Mouse (Mus musculus): ENCODE results near the gene Itgb4. TPM values are rescaled to one million over a fixed set of nuclear protein-coding genes. Genes with fewer than 3 reads are reported as not detected.
A peak's percentile ranks its signal among the peaks of the same experiment; 100 is the strongest.
"Not testable (repeated sequence)": the region's sequence is repeated elsewhere in the genome, so short reads cannot be mapped to it uniquely, and the experiment has no call there.

The Itgb4 gene
- polyA plus RNA-seq, 1 experiment from 2014 or later = 1.3 TPM

DNA sequence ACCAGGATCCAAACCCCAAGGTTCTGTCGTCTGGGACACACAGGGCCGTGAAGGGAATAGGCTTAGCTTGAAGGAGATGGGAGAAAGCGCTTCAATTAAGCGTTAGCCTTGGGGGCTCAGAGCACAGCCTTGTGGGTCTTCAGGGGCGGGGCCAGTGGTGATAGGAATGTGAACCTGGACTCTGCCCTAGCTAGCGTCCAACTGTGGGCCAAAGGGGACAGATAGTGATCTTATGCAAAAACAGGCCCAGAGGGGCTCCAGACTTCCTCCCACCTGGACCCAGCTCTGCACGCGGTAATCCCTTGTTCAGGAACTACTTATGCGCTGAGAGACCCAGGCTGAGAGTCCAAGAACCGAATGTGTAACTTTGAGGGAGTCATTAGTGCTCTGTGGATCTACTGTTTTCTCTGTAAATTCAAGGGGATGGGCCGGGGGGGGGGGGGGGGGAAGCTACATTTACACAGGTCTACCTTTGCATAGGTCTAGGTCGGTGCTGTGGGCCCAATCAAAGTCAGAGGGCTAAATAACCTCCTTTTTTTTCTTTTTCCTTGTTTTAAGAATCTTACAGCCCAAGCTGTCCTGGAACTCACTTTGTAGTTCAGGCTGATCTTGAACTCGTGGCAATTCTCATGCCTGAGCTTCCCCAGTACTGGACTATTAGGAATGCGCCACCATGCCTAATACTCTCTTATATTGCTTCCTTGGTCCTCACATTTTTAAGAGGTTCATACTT, 37.2 kb downstream of the Itgb4 start:
- Histone ChIP-seq H3K9me3 (no peaks in the 10 kb centered on the region), H3K27me3 (0 out of 2 replicates have a peak, but pooled peaks cover 7% of the 10 kb centered on the region), H3K4me3 (peak overlapping the region; percentile 51), H3K36me3 (no peaks in the 10 kb centered on the region), H3K27ac (replicated peaks) (peak overlapping the region; percentile 54; the same call in 1 of the 2 replicates), H3K9ac (replicated peaks) (peak overlapping the region; percentile 68; the same call in 1 of the 2 replicates), H3K4me1 (peaks cover 23% of the 10 kb centered on the region), H3K4me2 (replicated peaks) (peak overlapping the region; percentile 73)
- 18% methylated on average over 14 of the region's 14 CpGs for WGBS
- ATAC-seq (ENCODE audit: low FRiP score, low read depth) = no peak; the same call in 1 of the 2 replicates

DNA sequence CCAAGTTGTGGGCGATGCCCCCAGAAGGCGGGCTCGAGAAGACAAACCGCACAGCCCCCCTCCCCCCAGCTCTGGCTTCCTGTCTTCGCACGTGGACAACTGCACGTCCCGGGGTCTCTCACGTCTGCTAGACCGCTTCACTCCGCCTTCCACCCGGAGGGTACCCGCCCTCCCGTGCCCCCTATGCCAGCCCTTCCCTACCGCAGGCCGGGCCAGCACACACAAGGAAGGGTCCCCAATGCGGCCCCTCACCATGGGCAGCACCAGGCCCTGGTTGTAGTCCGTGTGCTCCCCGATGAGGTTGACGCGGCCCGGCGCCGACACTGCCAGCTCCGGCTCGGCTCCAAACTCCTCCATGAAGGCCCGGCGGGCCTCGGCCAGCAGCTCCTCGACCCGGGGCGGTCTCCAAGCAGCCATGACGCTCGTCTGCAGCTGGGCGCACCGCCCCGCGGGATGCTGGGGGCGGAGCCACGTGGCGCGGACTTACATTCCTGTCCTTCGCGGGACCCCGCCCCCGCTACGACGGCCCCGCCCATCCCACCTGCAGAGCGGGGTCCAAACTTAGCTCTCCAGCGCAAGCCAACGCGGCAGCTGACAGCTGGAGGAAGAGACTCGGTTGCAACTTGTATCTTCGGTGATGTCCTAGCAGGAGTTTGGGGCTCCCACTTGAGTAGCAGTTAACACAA, 37.9 kb downstream of the Itgb4 start, which contains the start of gene Galk1:
TSS of gene Galk1 (minus strand) at position 458 of the 686 bp plus-strand sequence.
- Histone ChIP-seq H3K4me3 (peak within 1 kb of the TSS; percentile 51), H3K36me3 (no peaks in the 10 kb centered on the region), H3K27ac (replicated peaks) (peak within 1 kb of the TSS; percentile 54), H3K4me2 (replicated peaks) (peak within 1 kb of the TSS; percentile 73), H3K9me3 (no peaks in the 10 kb centered on the region), H3K4me1 (peaks cover 23% of the 10 kb centered on the region), H3K27me3 (0 out of 2 replicates have a peak, but pooled peaks cover 7% of the 10 kb centered on the region), H3K9ac (replicated peaks) (peak within 1 kb of the TSS; percentile 68)
- WGBS = under 1% methylated on average over 54 of the region's 55 CpGs
- peak; percentile 80 for ATAC-seq (ENCODE audit: low FRiP score, low read depth)

DNA sequence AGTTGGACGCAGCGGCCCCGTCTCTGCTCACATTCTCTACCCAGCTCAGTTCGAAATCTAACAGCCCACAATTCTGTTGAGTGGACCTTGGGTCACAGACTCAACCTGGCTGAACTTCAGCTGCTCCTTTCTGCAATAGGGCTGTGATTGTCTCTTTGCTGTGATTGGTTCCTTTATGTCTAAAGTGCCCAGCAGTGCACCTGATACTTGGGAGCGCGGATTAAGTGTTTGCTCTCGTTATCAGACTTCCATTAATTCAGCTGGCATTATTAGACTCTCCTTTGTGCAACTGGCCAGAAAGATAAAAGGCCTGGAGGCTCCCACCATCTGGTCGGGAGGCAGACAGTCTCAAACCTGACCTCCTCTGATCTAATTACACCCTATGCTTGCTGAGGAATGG, 40.3 kb downstream of the Itgb4 start:
- WGBS = 59% methylated on average over 8 of the region's 8 CpGs
- peaks cover 23% of the 10 kb centered on the region for H3K4me1 ChIP-seq
- H3K36me3 ChIP-seq = no peaks in the 10 kb centered on the region
- ATAC-seq (ENCODE audit: low FRiP score, low read depth) = no peak
- H3K4me2 ChIP-seq (replicated peaks) = no peak overlapping the region
- 0 out of 2 replicates have a peak, but pooled peaks cover 7% of the 10 kb centered on the region for H3K27me3 ChIP-seq
- no peak overlapping the region for H3K27ac ChIP-seq (replicated peaks)
- no peak overlapping the region for H3K9ac ChIP-seq (replicated peaks)
- no peak overlapping the region for H3K4me3 ChIP-seq
- H3K9me3 ChIP-seq = no peaks in the 10 kb centered on the region

DNA sequence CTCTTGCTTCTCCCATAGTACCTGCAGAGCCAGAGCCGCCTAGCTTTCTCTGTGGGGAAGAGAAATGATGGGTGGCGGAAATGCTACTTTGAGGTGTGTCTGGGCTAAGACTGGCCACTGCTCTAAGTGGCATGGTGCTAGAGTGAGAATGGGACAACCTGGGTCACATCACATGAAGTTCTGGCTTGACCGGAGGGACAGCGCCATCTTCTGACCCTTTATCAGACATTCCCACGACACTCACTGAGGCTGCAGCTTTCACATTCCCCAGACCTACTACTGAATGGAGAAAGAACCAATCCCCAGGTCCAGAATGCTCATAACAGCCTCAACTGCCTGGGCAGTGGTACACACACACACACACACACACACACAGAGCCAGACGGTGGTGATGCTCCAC, 43.6 kb downstream of the Itgb4 start:
- H3K9me3 ChIP-seq = no peaks in the 10 kb centered on the region
- no peak overlapping the region for H3K27ac ChIP-seq (replicated peaks)
- H3K36me3 ChIP-seq = 0 out of 2 replicates have a peak, but pooled peaks cover 10% of the 10 kb centered on the region
- no peak overlapping the region for H3K4me3 ChIP-seq
- no peak for ATAC-seq (ENCODE audit: low FRiP score, low read depth)
- no peak overlapping the region for H3K4me2 ChIP-seq (replicated peaks)
- 32% methylated on average over 6 of the region's 6 CpGs for WGBS
- 0 out of 2 replicates have a peak, but pooled peaks cover 5% of the 10 kb centered on the region for H3K27me3 ChIP-seq
- peaks cover 18% of the 10 kb centered on the region for H3K4me1 ChIP-seq
- no peak overlapping the region for H3K9ac ChIP-seq (replicated peaks)

DNA sequence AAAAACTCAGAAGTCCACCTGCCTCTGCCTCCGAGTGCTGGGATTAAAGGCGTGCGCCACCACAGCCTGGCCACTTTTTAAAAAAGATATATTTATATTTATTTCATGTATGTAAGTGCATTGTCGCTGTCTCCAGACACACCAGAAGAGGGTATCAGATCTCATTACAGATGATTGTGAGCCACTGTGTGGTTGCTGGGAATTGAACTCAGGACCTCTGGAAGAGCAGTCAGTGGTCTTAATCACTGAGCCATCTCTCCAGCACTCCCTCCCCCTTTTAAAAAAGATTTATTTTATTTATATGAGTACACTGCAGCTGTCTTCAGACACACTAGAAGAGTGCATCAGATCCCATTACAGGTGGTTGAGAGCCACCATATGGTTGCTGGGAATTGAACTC, 44.4 kb downstream of the Itgb4 start:
- not testable (repeated sequence) for H3K9ac ChIP-seq (replicated peaks); H3K4me3 ChIP-seq; H3K27ac ChIP-seq (replicated peaks); H3K4me2 ChIP-seq (replicated peaks); ATAC-seq (ENCODE audit: low FRiP score, low read depth); H3K9me3 ChIP-seq; H3K27me3 ChIP-seq
- H3K4me1 ChIP-seq = peaks cover 16% of the 10 kb centered on the region
- 94% methylated on average over 4 of the region's 4 CpGs for WGBS
- 0 out of 2 replicates have a peak, but pooled peaks cover 10% of the 10 kb centered on the region for H3K36me3 ChIP-seq

DNA sequence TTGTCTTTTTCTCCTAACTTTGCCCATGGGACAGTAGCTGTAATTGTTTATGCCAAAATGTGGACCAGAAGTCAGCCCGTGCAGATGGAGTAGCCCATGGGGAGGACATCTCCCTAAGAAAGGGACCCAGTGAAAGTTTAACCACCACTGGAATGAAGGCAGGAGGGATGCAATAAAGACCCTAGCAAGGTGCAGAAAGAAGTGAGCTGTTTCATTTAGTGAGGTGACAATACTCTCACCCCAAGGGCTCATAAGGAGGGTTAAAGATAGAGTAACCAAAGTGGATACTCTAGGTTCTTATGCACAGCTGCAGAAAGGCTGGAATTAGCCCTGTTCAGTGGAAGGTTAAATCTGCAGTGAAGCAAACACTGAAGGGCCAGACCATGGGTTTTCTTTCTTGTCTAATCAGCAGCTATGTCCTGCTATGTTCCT, 44.9 kb downstream of the Itgb4 start:
- H3K9ac ChIP-seq (replicated peaks) = no peak overlapping the region
- no peak overlapping the region for H3K27ac ChIP-seq (replicated peaks)
- WGBS = 68% methylated on average over 1 of the region's 1 CpGs
- ATAC-seq (ENCODE audit: low FRiP score, low read depth) = no peak
- 0 out of 2 replicates have a peak, but pooled peaks cover 10% of the 10 kb centered on the region for H3K36me3 ChIP-seq
- no peaks in the 10 kb centered on the region for H3K9me3 ChIP-seq
- no peak overlapping the region for H3K4me3 ChIP-seq
- H3K27me3 ChIP-seq = no peaks in the 10 kb centered on the region
- H3K4me1 ChIP-seq = peaks cover 16% of the 10 kb centered on the region
- no peak overlapping the region for H3K4me2 ChIP-seq (replicated peaks)

DNA sequence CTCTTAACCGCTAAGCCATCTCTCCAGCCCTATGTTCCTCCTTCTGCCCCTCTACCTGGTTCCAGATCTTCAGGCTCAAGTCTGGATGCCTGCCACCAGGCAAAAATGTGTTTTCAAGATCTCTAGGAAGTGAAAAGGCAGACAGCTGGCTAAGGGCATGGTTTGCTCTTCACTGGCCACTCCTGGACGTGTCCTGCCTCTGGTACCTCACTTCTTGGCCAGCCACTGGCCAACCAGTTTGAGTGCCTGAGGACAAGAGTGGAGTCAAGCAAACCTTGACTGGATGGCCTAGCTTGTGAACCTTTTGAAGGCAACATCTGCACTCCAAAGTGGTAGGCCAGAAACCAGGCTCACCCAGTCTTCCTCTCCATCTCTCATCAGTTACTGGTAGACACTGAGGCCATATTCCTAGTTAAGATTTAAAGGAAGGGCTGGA, 45.5 kb downstream of the Itgb4 start:
- no peak overlapping the region for H3K9ac ChIP-seq (replicated peaks)
- no peaks in the 10 kb centered on the region for H3K9me3 ChIP-seq
- peaks cover 12% of the 10 kb centered on the region for H3K4me1 ChIP-seq
- H3K36me3 ChIP-seq = 0 out of 2 replicates have a peak, but pooled peaks cover 10% of the 10 kb centered on the region
- H3K27ac ChIP-seq (replicated peaks) = no peak overlapping the region
- H3K27me3 ChIP-seq = no peaks in the 10 kb centered on the region
- no peak overlapping the region for H3K4me2 ChIP-seq (replicated peaks)
- WGBS = 82% methylated on average over 2 of the region's 2 CpGs
- H3K4me3 ChIP-seq = no peak overlapping the region
- ATAC-seq (ENCODE audit: low FRiP score, low read depth) = no peak

DNA sequence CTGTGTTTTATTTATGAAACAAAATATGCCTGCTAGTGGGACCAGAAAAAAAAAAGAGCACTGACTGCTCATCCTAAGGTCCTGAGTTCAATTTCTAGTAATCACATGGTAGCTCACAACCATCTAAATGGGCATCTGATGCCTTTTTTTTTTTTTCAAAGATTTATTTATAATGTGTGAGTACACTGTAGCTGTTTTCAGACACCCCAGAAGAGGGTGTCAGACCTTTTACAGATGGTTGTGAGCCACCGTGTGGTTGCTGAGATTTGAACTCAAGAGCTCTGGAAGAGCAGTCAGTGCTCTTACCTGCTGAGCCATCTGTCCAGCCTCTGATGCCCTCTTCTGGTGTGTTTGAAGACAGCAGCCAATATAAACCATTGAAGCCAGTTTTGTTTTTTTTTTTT, 46.0 kb downstream of the Itgb4 start:
- peaks cover 12% of the 10 kb centered on the region for H3K4me1 ChIP-seq
- H3K36me3 ChIP-seq = 0 out of 2 replicates have a peak, but pooled peaks cover 10% of the 10 kb centered on the region
- H3K27ac ChIP-seq (replicated peaks) = no peak overlapping the region
- H3K4me2 ChIP-seq (replicated peaks) = no peak overlapping the region
- H3K27me3 ChIP-seq = no peaks in the 10 kb centered on the region
- ATAC-seq (ENCODE audit: low FRiP score, low read depth) = no peak
- 51% methylated on average over 1 of the region's 1 CpGs for WGBS
- H3K9ac ChIP-seq (replicated peaks) = no peak overlapping the region
- no peak overlapping the region for H3K4me3 ChIP-seq
- no peaks in the 10 kb centered on the region for H3K9me3 ChIP-seq

DNA sequence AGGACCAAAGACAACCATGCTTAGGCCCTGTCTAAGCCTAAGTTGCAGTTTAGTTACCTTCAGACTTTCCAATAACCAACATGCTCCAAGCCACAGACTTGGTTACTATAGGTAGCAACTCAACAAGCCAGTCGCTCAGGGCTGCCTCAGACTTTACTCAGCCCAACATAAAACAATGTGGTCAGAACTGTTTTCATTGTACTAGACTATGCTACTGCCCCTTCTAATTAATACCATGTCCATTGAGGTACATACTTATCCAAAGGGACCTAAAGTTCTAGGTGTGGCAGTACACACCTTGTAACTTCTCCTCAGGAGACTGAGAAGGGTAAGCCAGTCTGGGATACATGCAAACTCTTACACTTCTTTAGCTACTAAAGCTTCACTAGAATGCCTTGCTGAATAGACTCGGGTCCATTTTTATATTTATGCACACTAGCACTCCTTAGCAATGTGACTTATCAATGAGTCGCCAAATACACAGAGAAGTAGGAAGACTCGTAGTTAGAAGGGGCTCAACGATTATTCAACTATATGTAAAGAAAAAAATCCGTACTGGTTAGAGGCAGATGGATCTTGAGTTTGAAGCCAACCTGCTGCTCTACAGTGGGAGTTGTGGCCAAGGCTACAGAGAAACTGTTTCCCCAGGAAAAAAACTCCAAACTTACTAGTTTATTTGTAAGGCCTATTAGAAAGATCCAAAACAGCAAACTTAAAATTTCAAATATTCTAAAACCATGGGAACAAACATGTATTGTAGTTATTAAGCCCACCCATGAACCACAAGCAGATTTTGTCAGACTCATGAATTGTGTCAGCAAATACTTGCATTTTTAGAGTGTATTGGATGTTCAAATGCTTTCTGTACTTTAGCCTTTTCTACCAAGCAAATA, 47.1 kb downstream of the Itgb4 start:
- no peak overlapping the region for H3K9ac ChIP-seq (replicated peaks)

DNA sequence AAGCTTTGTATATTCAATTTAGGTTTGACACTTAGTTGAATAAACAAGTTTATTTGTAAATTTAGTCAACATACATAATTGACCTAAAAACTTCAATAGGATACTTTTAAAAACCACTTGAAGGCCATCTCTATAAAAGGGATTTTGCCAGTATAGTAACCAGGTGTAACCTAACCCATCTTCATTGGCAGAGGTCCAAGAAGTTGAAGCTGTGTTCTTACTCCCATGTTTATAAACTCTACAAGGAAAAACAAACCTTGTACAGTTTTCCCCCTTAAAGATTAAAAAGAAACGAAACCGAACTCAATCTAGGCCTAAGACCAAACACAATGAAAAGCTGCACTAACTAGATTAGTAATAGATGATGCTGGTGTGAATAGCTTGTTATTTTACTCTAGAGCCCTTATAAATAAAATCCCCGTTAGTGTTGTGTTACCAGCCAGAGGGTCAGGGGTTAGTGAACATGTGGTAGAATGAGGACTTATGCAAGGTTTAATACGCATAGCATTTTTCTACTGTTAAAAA, 47.8 kb downstream of the Itgb4 start:
- Histone ChIP-seq H3K27me3 (no peaks in the 10 kb centered on the region), H3K4me1 (peaks cover 12% of the 10 kb centered on the region), H3K9ac (replicated peaks) (peak overlapping the region; percentile 35; the same call in 1 of the 2 replicates), H3K4me2 (replicated peaks) (peak overlapping the region; percentile 59), H3K9me3 (no peaks in the 10 kb centered on the region), H3K36me3 (0 out of 2 replicates have a peak, but pooled peaks cover 10% of the 10 kb centered on the region), H3K27ac (replicated peaks) (no peak overlapping the region), H3K4me3 (peak overlapping the region; percentile 83)
- WGBS = 78% methylated on average over 4 of the region's 4 CpGs
- ATAC-seq (ENCODE audit: low FRiP score, low read depth) = no peak

More for the DNA sequence above, 47.1 kb downstream of the Itgb4 start:
- Histone ChIP-seq H3K27me3 (no peaks in the 10 kb centered on the region), H3K9me3 (no peaks in the 10 kb centered on the region), H3K4me1 (peaks cover 12% of the 10 kb centered on the region), H3K4me2 (replicated peaks) (peak overlapping the region; percentile 59), H3K36me3 (0 out of 2 replicates have a peak, but pooled peaks cover 10% of the 10 kb centered on the region), H3K4me3 (0 out of 2 replicates have a peak overlapping the region, but pooled peaks have one; percentile 3), H3K27ac (replicated peaks) (no peak overlapping the region)
- ATAC-seq (ENCODE audit: low FRiP score, low read depth) = no peak
- WGBS = 84% methylated on average over 6 of the region's 6 CpGs

All from midbrain, embryonic 12.5 days (tissue).